Mouse (Mus musculus) forebrain, postnatal 0 days (tissue): Measurements from ENCODE around the gene Klhl15. TPM values are rescaled to one million over a fixed set of nuclear protein-coding genes. Genes with fewer than 3 reads are reported as not detected.

ENCODE experiments used
- ATAC-seq: fragments of 200-750 bp; cut with Nextera tagmentation; 2 replicates; pipeline ENCODE4 v1.8.0; 2017; ENCODE audit warnings: mild to moderate bottlenecking, moderate library complexity
- DNase-seq: peaks from one replicate; pipeline ENCODE4 v3.0.0-alpha.2; 2015
- H3K27ac ChIP-seq: fragments of 300-500 bp; sonication (generic); 2 replicates; pipeline ENCODE4 v1.5.1; 2014; ENCODE audit warnings: low read depth, mild to moderate bottlenecking, antibody characterized with exemption, low read length, moderate library complexity, mixed read lengths
- H3K27me3 ChIP-seq: fragments of 300-500 bp; sonication (generic); 2 replicates; pipeline ENCODE4 v1.6.1; 2014; ENCODE audit warnings: mild to moderate bottlenecking, low read length, mixed read lengths; ENCODE audit not compliant: insufficient read depth
- H3K36me3 ChIP-seq: fragments of 300-500 bp; sonication (generic); 2 replicates; pipeline ENCODE4 v1.6.1; 2014; ENCODE audit warnings: mild to moderate bottlenecking, moderate library complexity; ENCODE audit not compliant: insufficient read depth
- H3K4me1 ChIP-seq: fragments of 300-500 bp; sonication (generic); 2 replicates; pipeline ENCODE4 v1.6.1; 2014; ENCODE audit warnings: antibody characterized with exemption; ENCODE audit not compliant: insufficient read depth
- H3K4me2 ChIP-seq: fragments of 300-500 bp; sonication (generic); 2 replicates; pipeline ENCODE4 v1.6.1; 2014; ENCODE audit warnings: low read depth, mild to moderate bottlenecking, moderate library complexity
- H3K4me3 ChIP-seq: fragments of 300-500 bp; sonication (generic); 2 replicates; pipeline ENCODE4 v1.5.1; 2014; ENCODE audit warnings: low read depth, low read length, mixed read lengths
- H3K9ac ChIP-seq: fragments of 300-500 bp; sonication (generic); 2 replicates; pipeline ENCODE4 v1.6.1; 2014; ENCODE audit warnings: mild to moderate bottlenecking
- H3K9me3 ChIP-seq: fragments of 300-500 bp; sonication (generic); 2 replicates; pipeline ENCODE4 v1.6.1; 2016; ENCODE audit warnings: low read length
- CTCF ChIP-seq: sonication (generic); IDR thresholded peaks from 2 replicates; pipeline ENCODE4 v1.5.1; 2016; ENCODE audit warnings: antibody characterized with exemption, control low read depth, low read depth
- WGBS: fragments of 180-500 bp; shearing (Covaris S2); extraction: QIAGEN DNeasy Blood & Tissue Kit; methylation state at CpG from one replicate; pipeline ENCODE4 v1.1.7; 2014; 5-methylcytosine and 5-hydroxymethylcytosine counted together
- microRNA-seq, 2 experiments: library from miRNA; unstranded; fragments of <30 nt; microRNA quantifications; one replicate each; pipeline ENCODE4; 2016
- polyA plus RNA-seq: library from polyadenylated mRNA; unstranded; fragments of >200 nt; fragmentation: Nextera tagmentation; extraction: Ambion mirVana; gene quantifications from 2 replicates; pipeline ENCODE4 v1.2.1, GENCODE M21; 2015
- total RNA-seq: library from RNA; depleted of rRNA; stranded (reverse); fragments of >200 nt; gene quantifications from 2 replicates; pipeline ENCODE4 v1.2.3, GENCODE M21; 2014; rRNA removed

The Klhl15 gene
- total and polyA plus RNA-seq, 2 experiments from 2014 or later = 7.3 to 20.5 TPM

DNA sequence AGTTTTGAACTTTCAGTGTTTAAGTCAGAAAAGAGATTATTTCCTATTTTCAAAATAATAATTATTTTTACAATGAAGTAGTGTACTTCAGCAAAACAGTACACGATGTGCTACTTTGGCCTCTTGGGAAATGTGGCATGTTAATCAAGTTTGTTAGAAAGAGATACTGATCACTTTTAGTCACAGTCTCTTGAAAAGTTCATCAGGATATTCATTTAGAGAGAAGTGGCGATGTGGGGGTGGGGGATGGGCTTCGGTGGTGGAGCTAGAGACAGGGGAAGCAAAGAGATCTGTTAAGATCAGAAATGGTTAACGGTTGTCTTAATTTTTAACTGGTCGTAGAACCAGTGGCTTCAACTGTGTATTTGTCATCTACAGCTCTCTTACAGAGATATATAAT is 967 bp upstream of the Klhl15 start:
- no peaks in the 10 kb centered on the region for H3K4me1 ChIP-seq
- H3K4me3 ChIP-seq = no peak overlapping the region
- H3K27me3 ChIP-seq = no peaks in the 10 kb centered on the region; the same call in 1 of the 2 replicates
- H3K36me3 ChIP-seq = no peaks in the 10 kb centered on the region
- DNase-seq (no peak), ATAC-seq (no peak)
- no peak overlapping the region for H3K9ac ChIP-seq
- 41% methylated on average over 5 of the region's 5 CpGs for WGBS
- TF ChIP-seq CTCF = no peak
- no peaks in the 10 kb centered on the region for H3K9me3 ChIP-seq
- H3K4me2 ChIP-seq = peak overlapping the region; percentile 44; the same call in 1 of the 2 replicates
- no peak overlapping the region for H3K27ac ChIP-seq

DNA sequence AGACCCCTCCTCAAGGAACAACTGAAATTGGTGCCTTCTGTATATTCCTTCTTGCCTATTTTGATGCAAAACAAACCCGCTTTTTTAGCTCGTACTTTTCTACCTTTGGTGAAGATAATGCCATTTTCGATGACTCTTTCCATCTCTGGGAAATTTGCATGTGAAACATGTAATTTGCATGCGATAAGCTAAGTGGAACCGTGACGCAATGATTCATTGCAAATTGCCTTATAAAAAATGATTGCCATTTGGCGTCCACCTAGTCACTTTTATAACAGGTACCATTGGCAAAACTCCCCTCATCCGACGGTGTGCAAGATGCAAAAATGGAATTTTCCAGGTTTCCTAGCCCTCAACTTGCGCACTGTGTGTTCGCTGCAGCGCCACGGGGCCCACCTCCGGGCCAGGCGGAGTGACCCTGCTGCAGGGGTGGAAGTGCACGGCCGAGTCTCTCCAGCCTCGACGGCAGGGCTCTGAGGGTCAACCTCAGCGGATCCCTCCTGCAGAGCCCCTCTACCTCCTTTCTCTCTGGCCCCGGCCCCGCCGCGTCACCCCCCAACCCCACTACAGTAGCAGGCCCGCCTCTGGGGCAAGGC is 365 bp upstream of the Klhl15 start:
- no peaks in the 10 kb centered on the region; the same call in 1 of the 2 replicates for H3K27me3 ChIP-seq
- WGBS = 21% methylated on average over 24 of the region's 25 CpGs
- ATAC-seq = no peak; the same call in 1 of the 2 replicates

DNA sequence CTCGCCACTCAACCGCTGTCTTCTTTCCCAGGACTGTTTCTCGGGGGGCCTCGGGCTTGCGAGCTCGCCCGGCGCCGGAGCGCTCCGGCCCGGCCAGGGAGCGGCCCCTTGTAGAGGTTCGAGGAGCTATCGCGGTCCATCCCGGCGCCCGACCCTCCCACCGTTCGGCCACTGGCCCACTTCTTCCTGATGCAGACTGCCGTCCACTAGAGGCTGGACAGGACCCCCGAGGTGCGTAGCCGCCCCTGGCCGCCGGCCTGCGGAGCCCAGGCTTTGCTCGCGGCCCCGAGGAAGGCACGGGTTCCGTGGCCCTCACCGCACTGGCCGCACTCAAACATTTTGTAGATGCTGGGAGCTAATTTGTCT is 774 bp downstream of the Klhl15 start:
- WGBS = 24% methylated on average over 35 of the region's 35 CpGs
- Histone ChIP-seq H3K4me3 (peak overlapping the region; percentile 58), H3K9ac (peak overlapping the region; percentile 68), H3K36me3 (no peaks in the 10 kb centered on the region), H3K4me2 (peak overlapping the region; percentile 44), H3K27me3 (no peaks in the 10 kb centered on the region; the same call in 1 of the 2 replicates), H3K9me3 (no peaks in the 10 kb centered on the region), H3K27ac (peak overlapping the region; percentile 84), H3K4me1 (no peaks in the 10 kb centered on the region)
- ATAC-seq (no peak; the same call in 1 of the 2 replicates), DNase-seq (no peak)
- no peak for TF ChIP-seq CTCF

More for the DNA sequence above, 365 bp upstream of the Klhl15 start:
- H3K9ac ChIP-seq = peak overlapping the region; percentile 68
- no peaks in the 10 kb centered on the region for H3K36me3 ChIP-seq
- DNase-seq = no peak
- H3K27ac ChIP-seq = peak overlapping the region; percentile 84
- H3K4me2 ChIP-seq = peak overlapping the region; percentile 44
- H3K4me1 ChIP-seq = no peaks in the 10 kb centered on the region
- H3K4me3 ChIP-seq = peak overlapping the region; percentile 58
- no peak for TF ChIP-seq CTCF
- H3K9me3 ChIP-seq = no peaks in the 10 kb centered on the region

DNA sequence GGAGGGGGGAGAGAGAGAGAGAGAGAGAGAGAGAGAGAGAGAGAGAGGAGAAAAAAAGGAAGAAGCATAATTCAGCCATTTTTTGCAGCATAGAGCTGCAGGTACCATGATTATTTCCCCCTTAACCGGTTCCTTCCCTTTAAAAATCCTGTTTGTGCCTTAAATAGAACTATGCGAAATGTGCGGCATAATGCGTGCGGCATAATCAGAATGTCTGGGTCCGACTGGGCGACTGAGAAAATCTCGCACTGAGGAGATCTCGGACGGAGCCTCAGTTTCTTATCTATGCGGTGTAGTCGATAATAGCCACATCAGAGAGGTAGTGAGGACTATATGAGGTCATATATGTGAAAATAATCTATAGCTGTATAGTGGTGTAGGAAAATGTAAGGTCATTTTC is 1.2 kb downstream of the Klhl15 start:
- H3K9ac ChIP-seq = peak overlapping the region; percentile 68
- peak overlapping the region; percentile 84; the same call in 1 of the 2 replicates for H3K27ac ChIP-seq
- H3K36me3 ChIP-seq = no peaks in the 10 kb centered on the region
- ATAC-seq (no peak), DNase-seq (peak; percentile 3)
- whole genome bisulfite sequencing = 28% methylated on average over 12 of the region's 12 CpGs
- no peaks in the 10 kb centered on the region for H3K4me1 ChIP-seq
- peak overlapping the region; percentile 58 for H3K4me3 ChIP-seq
- H3K4me2 ChIP-seq = peak overlapping the region; percentile 44
- H3K9me3 ChIP-seq = no peaks in the 10 kb centered on the region
- H3K27me3 ChIP-seq = no peaks in the 10 kb centered on the region; the same call in 1 of the 2 replicates
- TF ChIP-seq CTCF = no peak

DNA sequence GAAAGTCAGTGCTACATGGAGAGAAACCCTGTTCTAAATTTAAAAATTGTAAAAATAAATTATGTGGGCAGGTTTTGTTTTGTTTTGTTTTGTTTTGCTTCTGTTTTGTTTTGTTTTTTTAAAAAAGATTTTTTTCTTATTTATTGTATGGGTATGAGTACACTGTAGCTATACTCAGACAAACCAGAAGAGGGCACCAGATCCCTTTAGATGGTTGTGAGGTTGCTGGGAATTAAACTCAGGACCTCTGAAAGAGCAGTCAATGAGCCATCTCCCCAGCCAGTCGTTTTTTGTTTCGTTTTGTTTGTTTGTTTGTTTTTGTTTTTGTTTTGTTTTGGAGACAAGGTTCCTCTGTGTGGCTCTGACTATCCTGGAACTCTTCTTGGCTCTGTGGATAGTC is 54.5 kb downstream of the Klhl15 start:
- no peak overlapping the region for H3K4me2 ChIP-seq
- no peak for ATAC-seq
- no peak overlapping the region for H3K9ac ChIP-seq
- DNase-seq = peak; percentile 32
- no peaks in the 10 kb centered on the region for H3K4me1 ChIP-seq
- no peak overlapping the region for H3K27ac ChIP-seq
- H3K4me3 ChIP-seq = no peak overlapping the region
- TF ChIP-seq CTCF = peak; percentile 46
- H3K36me3 ChIP-seq = no peaks in the 10 kb centered on the region
- H3K9me3 ChIP-seq = no peaks in the 10 kb centered on the region
- no peaks in the 10 kb centered on the region; the same call in 1 of the 2 replicates for H3K27me3 ChIP-seq
- WGBS = 11% methylated on average over 2 of the region's 2 CpGs

DNA sequence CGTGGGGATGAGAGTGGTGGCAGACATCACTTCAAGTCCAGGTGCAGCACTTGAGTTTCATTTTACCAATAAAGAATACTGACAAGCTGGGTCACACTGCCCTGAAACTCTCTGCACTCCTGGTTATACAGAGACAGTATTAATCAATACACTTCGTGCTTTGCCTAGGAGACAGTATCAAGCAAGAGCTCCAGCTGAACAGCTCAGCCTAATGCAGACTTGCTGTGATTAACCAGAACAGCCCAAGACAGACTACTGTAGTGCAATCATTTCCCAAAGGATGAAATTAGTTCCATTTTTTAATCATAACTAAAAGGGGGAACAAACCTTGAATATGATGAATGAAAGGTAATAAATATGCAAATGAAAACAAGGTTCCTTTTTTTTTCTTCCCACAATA is 68.5 kb downstream of the Klhl15 start:
- H3K9ac ChIP-seq = no peak overlapping the region
- ATAC-seq (no peak), DNase-seq (no peak)
- H3K36me3 ChIP-seq = no peaks in the 10 kb centered on the region
- no peaks in the 10 kb centered on the region for H3K27me3 ChIP-seq
- H3K4me1 ChIP-seq = no peaks in the 10 kb centered on the region
- no peak overlapping the region for H3K4me3 ChIP-seq
- no peak overlapping the region for H3K27ac ChIP-seq
- no peaks in the 10 kb centered on the region for H3K9me3 ChIP-seq
- WGBS = 53% methylated on average over 2 of the region's 2 CpGs
- H3K4me2 ChIP-seq = no peak overlapping the region
- TF ChIP-seq CTCF = no peak

DNA sequence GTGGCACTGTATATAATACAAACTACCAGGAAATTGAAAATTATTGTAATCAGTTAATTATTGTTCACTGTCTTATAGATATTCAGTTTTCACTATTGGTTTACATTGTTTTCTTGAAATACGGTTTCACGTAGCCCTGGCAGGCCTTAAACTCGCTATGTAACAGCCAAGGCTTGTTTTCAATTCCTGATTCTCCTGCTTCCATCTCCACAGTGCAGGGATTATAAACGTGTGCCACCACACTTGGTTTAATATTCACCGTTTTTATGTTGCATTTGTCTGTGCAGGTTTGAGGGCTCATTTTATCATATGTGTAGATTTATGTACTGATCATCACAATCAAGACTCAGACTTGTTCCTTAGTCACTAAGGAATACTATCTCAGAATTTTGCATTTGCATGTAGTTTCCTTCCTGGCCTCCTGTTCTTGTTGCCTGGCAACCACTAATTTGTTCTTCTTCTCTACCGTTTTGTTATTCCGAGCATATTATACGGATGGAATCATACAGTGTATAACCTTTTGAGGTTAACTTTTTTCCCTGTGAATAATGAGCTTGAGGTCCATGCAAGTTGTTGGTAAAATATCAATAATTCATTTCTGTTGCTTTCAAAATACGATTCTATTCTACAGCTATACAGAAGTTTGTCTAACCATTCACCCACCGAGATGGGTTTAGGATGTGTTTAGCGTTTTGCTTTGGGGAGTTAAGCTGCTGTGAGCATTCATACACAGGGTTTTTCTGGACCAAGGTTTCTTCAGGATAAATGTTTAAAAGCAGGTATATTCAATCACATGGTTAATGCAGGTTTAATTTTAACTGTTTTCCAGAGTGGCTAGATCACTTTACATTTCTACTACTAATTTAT is 86.9 kb downstream of the Klhl15 start:
- no peak overlapping the region for H3K9ac ChIP-seq
- H3K27me3 ChIP-seq = no peaks in the 10 kb centered on the region
- H3K27ac ChIP-seq = peak overlapping the region; percentile 54
- no peaks in the 10 kb centered on the region for H3K9me3 ChIP-seq
- 42% methylated on average over 11 of the region's 11 CpGs for WGBS
- H3K4me1 ChIP-seq = no peaks in the 10 kb centered on the region
- H3K4me2 ChIP-seq = no peak overlapping the region
- H3K36me3 ChIP-seq = no peaks in the 10 kb centered on the region
- no peak for TF ChIP-seq CTCF
- ATAC-seq (peak; percentile 89), DNase-seq (peak; percentile 50)
- H3K4me3 ChIP-seq = no peak overlapping the region

Small RNA genes lying within 50 kb of the gene (microRNA-seq; reads per million reads assigned to microRNA genes)
- gene Mir7673 = 0 to 0.39 reads per million in 2 experiments

Other genes starting within 250 kb of the Klhl15 start
- gene Zfx, start 110.9 kb upstream of the Klhl15 start, total RNA-seq = 27.3 and 41.9 TPM in 2 replicates
- gene Zfx, start 110.9 kb upstream of the Klhl15 start, polyA plus RNA-seq = 12.7 and 18.2 TPM in 2 replicates
- 212 and 233 TPM in 2 replicates for gene Eif2s3x, start 21.7 kb upstream of the Klhl15 start, total RNA-seq
- 68.4 and 94.9 TPM in 2 replicates for gene Eif2s3x, start 21.7 kb upstream of the Klhl15 start, polyA plus RNA-seq
- 0.24 and 0.31 TPM in 2 replicates for gene Fam90a1b, start 132.2 kb downstream of the Klhl15 start, total RNA-seq
- 0.39 and 0.42 TPM in 2 replicates for gene Fam90a1b, start 132.2 kb downstream of the Klhl15 start, polyA plus RNA-seq
- gene Apoo, start 132.5 kb downstream of the Klhl15 start, total RNA-seq = 69.9 and 76.6 TPM in 2 replicates
- gene Apoo, start 132.5 kb downstream of the Klhl15 start, polyA plus RNA-seq = 142 and 156 TPM in 2 replicates